Mouse (Mus musculus) kidney, adult 2 months (tissue): ENCODE data around the gene Rpia. TPM values are rescaled to one million over a fixed set of nuclear protein-coding genes. Genes with fewer than 3 reads are reported as not detected.
A peak's percentile ranks its signal among the peaks of the same experiment; 100 is the strongest.

Experiments
- DNase-seq: peaks from one replicate; pipeline ENCODE4 v3.0.0; 2021
- H3K27ac ChIP-seq: fragments of 200-500 bp; 2 replicates; pipeline ENCODE4 v1.5.1; 2012; ENCODE audit warnings: low read depth, low read length, control low read depth, inconsistent platforms; ENCODE audit not compliant: insufficient read depth
- H3K27me3 ChIP-seq: fragments of 200-500 bp; replicated peaks from 2 replicates; pipeline ENCODE4 v1.6.1; 2012; ENCODE audit warnings: mild to moderate bottlenecking, moderate library complexity, low read length, inconsistent platforms; ENCODE audit not compliant: control insufficient read depth, insufficient read depth
- H3K36me3 ChIP-seq: fragments of 200-500 bp; 2 replicates; pipeline ENCODE4 v1.6.1; 2012; ENCODE audit warnings: mild to moderate bottlenecking, moderate library complexity, low read length, inconsistent platforms; ENCODE audit not compliant: control insufficient read depth, insufficient read depth
- H3K4me1 ChIP-seq: fragments of 200-500 bp; 2 replicates; pipeline ENCODE4 v1.6.1; 2011; ENCODE audit warnings: low read length; ENCODE audit not compliant: control insufficient read depth, insufficient read depth
- H3K4me3 ChIP-seq: fragments of 200-500 bp; 2 replicates; pipeline ENCODE4 v1.5.1; 2011; ENCODE audit warnings: mild to moderate bottlenecking, low read depth, low read length, control low read depth; ENCODE audit not compliant: insufficient read depth
- CTCF ChIP-seq: fragments of 200-500 bp; conservative IDR thresholded peaks from 2 replicates; pipeline ENCODE4 v1.5.1; 2011; ENCODE audit warnings: low read depth, mild to moderate bottlenecking, control low read depth, low read length, moderate library complexity, mixed read lengths; ENCODE audit not compliant: insufficient read depth, insufficient read length
- POLR2A ChIP-seq: fragments of 200-500 bp; IDR thresholded peaks from one replicate; pipeline ENCODE4 v1.6.1; 2011; ENCODE audit warnings: low read depth, low read length, control low read depth
- WGBS: fragments of 180-500 bp; shearing (Covaris S2); methylation state at CpG from one replicate; pipeline ENCODE4 v1.1.7; 2018; 5-methylcytosine and 5-hydroxymethylcytosine counted together
- polyA plus RNA-seq: library from polyadenylated mRNA; depleted of rRNA; stranded (reverse); fragments of >200 nt; gene quantifications from 2 replicates; pipeline ENCODE4 v1.2.3, GENCODE M21; 2012

Gene Rpia
- polyA plus RNA-seq, 1 experiment = 15.0 TPM

GRCm38 (mm10) chr6:70752351-70752750, 39.7 kb downstream of the Rpia start:
- TF ChIP-seq POLR2A (no peak), CTCF (peak; percentile 56)
- no peaks in the 10 kb centered on the region for H3K36me3 ChIP-seq
- H3K4me3 ChIP-seq = no peak overlapping the region
- DNase-seq = peak; percentile 11
- 57% methylated on average over 8 of the region's 8 CpGs for WGBS
- H3K4me1 ChIP-seq = no peaks in the 10 kb centered on the region
- H3K27ac ChIP-seq = no peak overlapping the region
- H3K27me3 ChIP-seq = no peaks in the 10 kb centered on the region

GRCm38 (mm10) chr6:70751898-70752273, 40.1 kb downstream of the Rpia start:
- Histone ChIP-seq H3K36me3 (no peaks in the 10 kb centered on the region), H3K27me3 (no peaks in the 10 kb centered on the region), H3K27ac (no peak overlapping the region), H3K4me3 (no peak overlapping the region), H3K4me1 (no peaks in the 10 kb centered on the region)
- no peak for DNase-seq
- TF ChIP-seq CTCF (no peak), POLR2A (no peak)
- 67% methylated on average over 6 of the region's 6 CpGs for WGBS

GRCm38 (mm10) chr6:70751251-70751897, 40.7 kb downstream of the Rpia start:
- DNase-seq = no peak
- H3K4me1 ChIP-seq = no peaks in the 10 kb centered on the region
- no peak overlapping the region for H3K27ac ChIP-seq
- H3K36me3 ChIP-seq = no peaks in the 10 kb centered on the region
- no peak overlapping the region for H3K4me3 ChIP-seq
- 69% methylated on average over 8 of the region's 8 CpGs for whole genome bisulfite sequencing
- no peak for TF ChIP-seq CTCF
- no peak for TF ChIP-seq POLR2A
- no peaks in the 10 kb centered on the region for H3K27me3 ChIP-seq

- Histone ChIP-seq H3K36me3 (no peaks in the 10 kb centered on the region), H3K4me3 (no peak overlapping the region), H3K4me1 (no peaks in the 10 kb centered on the region), H3K27ac (no peak overlapping the region), H3K27me3 (no peaks in the 10 kb centered on the region)
- TF ChIP-seq CTCF (no peak), POLR2A (no peak)
- DNase-seq = no peak
- WGBS = 73% methylated on average over 1 of the region's 1 CpGs
Measured at GRCm38 (mm10) chr6:70749750-70750149, 42.3 kb downstream of the Rpia start.

- no peaks in the 10 kb centered on the region for H3K36me3 ChIP-seq
- no peak overlapping the region for H3K4me3 ChIP-seq
- WGBS = 95% methylated on average over 5 of the region's 5 CpGs
- no peak for DNase-seq
- H3K27ac ChIP-seq = no peak overlapping the region
- no peaks in the 10 kb centered on the region for H3K4me1 ChIP-seq
- H3K27me3 ChIP-seq = no peaks in the 10 kb centered on the region
- TF ChIP-seq CTCF = no peak
- TF ChIP-seq POLR2A = no peak
Measured at GRCm38 (mm10) chr6:70747702-70748101, 44.3 kb downstream of the Rpia start.

- Histone ChIP-seq H3K36me3 (no peaks in the 10 kb centered on the region), H3K4me1 (no peaks in the 10 kb centered on the region), H3K27ac (no peak overlapping the region), H3K4me3 (no peak overlapping the region), H3K27me3 (no peaks in the 10 kb centered on the region)
- no peak for TF ChIP-seq POLR2A
- TF ChIP-seq CTCF = no peak
- WGBS = 78% methylated on average over 5 of the region's 5 CpGs
- DNase-seq = no peak
Measured at GRCm38 (mm10) chr6:70743902-70744301, 48.1 kb downstream of the Rpia start.

- no peaks in the 10 kb centered on the region for H3K36me3 ChIP-seq
- H3K27ac ChIP-seq = no peak overlapping the region
- TF ChIP-seq POLR2A = no peak
- no peak for TF ChIP-seq CTCF
- H3K4me1 ChIP-seq = no peaks in the 10 kb centered on the region
- H3K4me3 ChIP-seq = no peak overlapping the region
- no peak for DNase-seq
- 93% methylated on average over 4 of the region's 4 CpGs for WGBS
- no peaks in the 10 kb centered on the region for H3K27me3 ChIP-seq
Measured at GRCm38 (mm10) chr6:70742833-70743232, 49.2 kb downstream of the Rpia start.
